Comparison of ENCODE assay signal across 17 mouse cellular contexts in genomic region chr3:142811582-142811981, GRCm38 (mm10).
"Had no signal": no experiment of that assay in that cellular context is flagged by ENCODE, and none has a peak within 500 bp of the region (broad histone marks: within the 10 kb centered on the region; RNA-seq: fewer than 3 reads in every experiment).

No protein-coding gene starts in this region.

- H3K4me2 ChIP-seq: lung, embryonic 15.5 days; midbrain, embryonic 11.5 days; midbrain, embryonic 13.5 days; midbrain, embryonic 15.5 days; neural tube, embryonic 12.5 days; stomach, embryonic 15.5 days had no signal

- H3K27ac ChIP-seq: lung, embryonic 15.5 days; macrophage; midbrain, embryonic 13.5 days; midbrain, embryonic 15.5 days; neural tube, embryonic 12.5 days; stomach, embryonic 15.5 days; stomach, postnatal 0 days had no signal

- H3K27me3 ChIP-seq: lung, embryonic 15.5 days; megakaryocyte, embryonic 14.5 days; midbrain, embryonic 13.5 days; midbrain, embryonic 15.5 days; neural tube, embryonic 12.5 days; stomach, embryonic 15.5 days had no signal

- H3K9ac ChIP-seq: lung, embryonic 15.5 days; midbrain, embryonic 13.5 days; midbrain, embryonic 15.5 days; neural tube, embryonic 12.5 days; stomach, embryonic 15.5 days had no signal

- H3K9me3 ChIP-seq: lung, embryonic 15.5 days; megakaryocyte, embryonic 14.5 days; midbrain, embryonic 13.5 days; midbrain, embryonic 15.5 days; neural tube, embryonic 12.5 days; stomach, embryonic 15.5 days had no signal

- H3K4me1 ChIP-seq: lung, embryonic 15.5 days; megakaryocyte, embryonic 14.5 days; midbrain, embryonic 13.5 days; midbrain, embryonic 15.5 days; neural tube, embryonic 12.5 days; stomach, embryonic 15.5 days had no signal

- H3K4me3 ChIP-seq: lung, embryonic 15.5 days; megakaryocyte, embryonic 14.5 days; midbrain, embryonic 13.5 days; midbrain, embryonic 15.5 days; neural tube, embryonic 12.5 days; stomach, embryonic 15.5 days had no signal

- ATAC-seq: lung, postnatal 0 days; midbrain, embryonic 13.5 days; midbrain, embryonic 15.5 days had no signal

- DNase-seq: lung, adult 2 months; lung, postnatal 14 days; lung, postnatal 36 days; right cerebral cortex, postnatal 14 days; thymus, adult 2 months; thymus, postnatal 25 days; thymus, postnatal 4 days had no signal
